8 mouse cellular contexts compared by ENCODE assay signal in the genomic region with DNA sequence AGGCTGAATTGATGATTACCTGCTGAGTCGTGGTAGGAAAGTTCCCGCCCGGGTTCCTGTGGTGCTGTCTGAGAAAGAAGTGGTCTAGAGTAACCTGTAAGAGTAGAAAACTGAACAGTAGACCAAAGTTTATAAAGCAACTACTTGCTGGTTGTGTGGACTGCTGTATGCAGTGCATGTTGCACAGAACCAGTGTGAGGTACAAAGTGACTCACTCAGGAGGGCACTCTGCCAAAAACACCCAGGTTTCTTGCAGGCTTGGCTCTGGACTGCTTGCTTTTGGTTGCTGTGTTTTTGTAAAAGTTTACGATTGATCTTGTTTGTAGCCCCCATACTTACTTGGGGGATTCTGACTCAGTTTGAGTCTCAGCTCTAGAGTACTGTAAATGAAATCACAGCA. TPM values are rescaled to one million over a fixed set of nuclear protein-coding genes. Genes with fewer than 3 reads are reported as not detected.
DNase-seq lines count a peak whose midpoint lies in the region; ATAC-seq and TF ChIP-seq lines count a peak whose summit lies in the region.

No protein-coding gene starts in this region.

- WGBS in limb, embryonic 14.5 days = 13% methylated on average over 4 of the region's 4 CpGs

- no peak overlapping the region for H3K4me3 ChIP-seq in limb, embryonic 14.5 days (replicated peaks; ENCODE audit: low read length)

- no peak overlapping the region; the same call in 1 of the 2 replicates for H3K4me2 ChIP-seq in limb, embryonic 14.5 days (replicated peaks; ENCODE audit: low read depth, low read length, severe bottlenecking)

- H3K4me1 ChIP-seq in limb, embryonic 14.5 days (ENCODE audit: control insufficient read depth, insufficient read depth, low read length) = peaks cover 15% of the 10 kb centered on the region

- no peak overlapping the region for H3K9ac ChIP-seq in limb, embryonic 14.5 days (ENCODE audit: low read depth, low read length, severe bottlenecking)

- H3K9me3 ChIP-seq in limb, embryonic 14.5 days (ENCODE audit: control insufficient read depth, low read length) = no peaks in the 10 kb centered on the region

- peak overlapping the region; percentile 55; the same call in 1 of the 2 replicates for H3K27ac ChIP-seq in limb, embryonic 14.5 days (replicated peaks; ENCODE audit: low read depth, low read length)

- peak; percentile 69; the same call in 1 of the 2 replicates for ATAC-seq in limb, embryonic 14.5 days (ENCODE audit: low FRiP score, low read depth)

- TF ChIP-seq POLR2A in limb, embryonic 14.5 days (IDR thresholded peaks at IDR 0.05; ENCODE audit: borderline replicate concordance, extremely low read depth, insufficient read depth, insufficient read length) = no peak

- H3K27me3 ChIP-seq in limb, embryonic 14.5 days (ENCODE audit: control insufficient read depth, insufficient read depth, low read length) = no peaks in the 10 kb centered on the region

- peak; percentile 67 for DNase-seq in gastrocnemius, adult 18-20 months (ENCODE audit: low spot score)
- DNase-seq in gastrocnemius, postnatal 25 days = no peak
- DNase-seq in adrenal gland, postnatal 10 days = peak; percentile 90
- peak; percentile 31 to 81 for DNase-seq in frontal cortex, adult 2 months (ENCODE audit: extremely low spot score in 1 of 2, low spot score in 1 of 2)
- DNase-seq in kidney, adult 8-10 months = peak; percentile 59 to 73
- peak; percentile 77 for DNase-seq in limb, embryonic 14.5 days (ENCODE audit: low spot score)
- peak; percentile 83 for DNase-seq in right cerebral cortex, adult 18-20 months
- no peak for DNase-seq in thymus, postnatal 36 days

- H3K36me3 ChIP-seq in limb, embryonic 14.5 days (ENCODE audit: control insufficient read depth, insufficient read depth, low read length) = peaks cover 6% of the 10 kb centered on the region; the same call in 1 of the 2 replicates

RNA-seq across cellular contexts. Expression of a gene that starts 15.4 kb away (rescaled TPM):
- 1 to 10 TPM; 3.1 to 4.5 TPM for total RNA-seq in gastrocnemius, adult 18-20 months (2021)
- 1 to 10 TPM; 4.1 to 4.7 TPM for total RNA-seq in gastrocnemius, postnatal 25 days (2021)
- 10 to 100 TPM; 12.9 to 18.6 TPM for total RNA-seq in adrenal gland, postnatal 10 days (2021)
- polyA plus RNA-seq in frontal cortex, adult 2 months (2012; rRNA removed) = 5.3 and 5.4 TPM in 2 replicates
- polyA plus RNA-seq in limb, embryonic 14.5 days (2012; rRNA removed) = 3.3 and 4.2 TPM in 2 replicates
- 6.5 and 7.6 TPM in 2 replicates for polyA plus RNA-seq in limb, embryonic 14.5 days (2014; fragmentation: Nextera tagmentation; extraction: Ambion mirVana)

RNA-seq across cellular contexts. Expression of a gene that starts 32.0 kb away (rescaled TPM):
- total RNA-seq in gastrocnemius, adult 18-20 months (2021) = 100 to 1,000 TPM; 343 to 352 TPM
- total RNA-seq in gastrocnemius, postnatal 25 days (2021) = 100 to 1,000 TPM; 281 to 301 TPM
- 100 to 1,000 TPM; 350 to 358 TPM for total RNA-seq in adrenal gland, postnatal 10 days (2021)
- polyA plus RNA-seq in frontal cortex, adult 2 months (2012; rRNA removed) = 166 and 187 TPM in 2 replicates
- 376 and 429 TPM in 2 replicates for polyA plus RNA-seq in limb, embryonic 14.5 days (2012; rRNA removed)
- polyA plus RNA-seq in limb, embryonic 14.5 days (2014; fragmentation: Nextera tagmentation; extraction: Ambion mirVana) = 518 and 519 TPM in 2 replicates

RNA-seq across cellular contexts. Expression of a gene that starts 46.2 kb away (rescaled TPM):
- 10 to 100 TPM; 32.4 to 34.0 TPM for total RNA-seq in gastrocnemius, adult 18-20 months (2021)
- total RNA-seq in gastrocnemius, postnatal 25 days (2021) = 10 to 100 TPM; 27.9 to 29.2 TPM
- total RNA-seq in adrenal gland, postnatal 10 days (2021) = 10 to 100 TPM; 27.0 to 30.2 TPM
- polyA plus RNA-seq in frontal cortex, adult 2 months (2012; rRNA removed) = 43.7 and 47.3 TPM in 2 replicates
- polyA plus RNA-seq in limb, embryonic 14.5 days (2012; rRNA removed) = 37.1 and 44.6 TPM in 2 replicates
- polyA plus RNA-seq in limb, embryonic 14.5 days (2014; fragmentation: Nextera tagmentation; extraction: Ambion mirVana) = 46.9 and 49.7 TPM in 2 replicates

Comparison
In these comparisons a context has a peak if more than half of its experiments do, and no peak if none do; other contexts are left out.
1. DNase-seq: peak in gastrocnemius, adult 18-20 months (single experiment), adrenal gland, postnatal 10 days (single experiment), frontal cortex, adult 2 months (2 of 2), kidney, adult 8-10 months (2 of 2), limb, embryonic 14.5 days (single experiment) and right cerebral cortex, adult 18-20 months (single experiment); none in gastrocnemius, postnatal 25 days (single experiment) and thymus, postnatal 36 days (0 of 2).